Mouse (Mus musculus) forebrain, embryonic 11.5 days (tissue): Measurements from ENCODE around the gene Foxp1. TPM values are rescaled to one million over a fixed set of nuclear protein-coding genes. Genes with fewer than 3 reads are reported as not detected.
A peak's percentile ranks its signal among the peaks of the same experiment; 100 is the strongest.

Source experiments
- ATAC-seq: fragments of 200-750 bp; cut with Nextera tagmentation; replicated peaks from 2 replicates; pipeline ENCODE4 v1.8.0; 2017; ENCODE audit warnings: moderate TSS enrichment; ENCODE audit not compliant: low FRiP score
- DNase-seq: peaks from one replicate; pipeline ENCODE4 v3.0.0-alpha.2; 2017; ENCODE audit warnings: low spot score
- H3K27ac ChIP-seq: fragments of 300-500 bp; sonication (generic); 2 replicates; pipeline ENCODE4 v1.5.1; 2014; ENCODE audit warnings: low read depth, low read length
- H3K27me3 ChIP-seq: fragments of 300-500 bp; sonication (generic); 2 replicates; pipeline ENCODE4 v1.6.1; 2014; ENCODE audit warnings: mild to moderate bottlenecking, low read length, mixed read lengths; ENCODE audit not compliant: control insufficient read depth, insufficient read depth
- H3K36me3 ChIP-seq: fragments of 300-500 bp; sonication (generic); 2 replicates; pipeline ENCODE4 v1.6.1; 2014; ENCODE audit warnings: mild to moderate bottlenecking, low read length, moderate library complexity, mixed read lengths; ENCODE audit not compliant: control insufficient read depth, insufficient read depth
- H3K4me1 ChIP-seq: fragments of 300-500 bp; sonication (generic); replicated peaks from 2 replicates; pipeline ENCODE4 v1.6.1; 2014; ENCODE audit warnings: low read length, mixed read lengths; ENCODE audit not compliant: control insufficient read depth, insufficient read depth
- H3K4me2 ChIP-seq: fragments of 300-500 bp; sonication (generic); 2 replicates; pipeline ENCODE4 v1.6.1; 2014; ENCODE audit warnings: low read depth, mild to moderate bottlenecking, low read length, moderate library complexity, mixed read lengths; ENCODE audit not compliant: severe bottlenecking
- H3K4me3 ChIP-seq: fragments of 300-500 bp; sonication (generic); 2 replicates; pipeline ENCODE4 v1.5.1; 2014; ENCODE audit warnings: low read depth, low read length
- H3K9ac ChIP-seq: fragments of 300-500 bp; sonication (generic); 2 replicates; pipeline ENCODE4 v1.6.1; 2014; ENCODE audit warnings: low read length
- H3K9me3 ChIP-seq: fragments of 300-500 bp; sonication (generic); 2 replicates; pipeline ENCODE4 v1.6.1; 2016; ENCODE audit warnings: low read length, mixed read lengths; ENCODE audit not compliant: control insufficient read depth
- WGBS: fragments of 180-500 bp; shearing (Covaris S2); extraction: QIAGEN DNeasy Blood & Tissue Kit; methylation state at CpG from one replicate; pipeline ENCODE4 v1.1.7; 2014; 5-methylcytosine and 5-hydroxymethylcytosine counted together
- polyA plus RNA-seq: library from polyadenylated mRNA; unstranded; fragments of >200 nt; fragmentation: Nextera tagmentation; extraction: Ambion mirVana; gene quantifications from 2 replicates; pipeline ENCODE4 v1.2.1, GENCODE M21; 2014

Foxp1 gene
- polyA plus RNA-seq, 1 experiment from 2014 or later, result 91.5 TPM

DNA sequence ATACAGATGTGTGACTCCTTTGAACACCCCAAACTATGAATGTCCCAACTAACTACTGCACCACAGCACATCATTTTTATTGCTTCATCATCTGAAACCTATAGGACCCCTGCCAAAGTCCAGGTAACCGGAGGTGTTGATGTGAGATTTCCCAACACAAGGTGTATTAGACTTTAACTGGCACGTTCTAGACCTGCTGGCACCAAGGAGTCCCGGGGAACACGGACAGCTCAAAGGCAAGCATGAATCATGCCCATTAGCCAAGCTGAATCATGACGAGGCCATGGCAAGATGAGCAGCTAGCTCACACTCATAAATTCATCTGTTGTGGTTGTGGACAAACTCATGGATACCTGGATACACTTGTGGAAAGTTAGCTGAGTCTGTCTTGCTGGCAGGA is 568.1 kb downstream of the Foxp1 start:
- ATAC-seq (no peak), DNase-seq (peak; percentile 13)
- 95% methylated on average over 5 of the region's 5 CpGs for WGBS
- Histone ChIP-seq H3K27ac (no peak overlapping the region), H3K9ac (no peak overlapping the region), H3K4me2 (no peak overlapping the region), H3K27me3 (peaks cover 2% of the 10 kb centered on the region; the same call in 1 of the 2 replicates), H3K9me3 (no peaks in the 10 kb centered on the region), H3K4me3 (no peak overlapping the region), H3K36me3 (no peaks in the 10 kb centered on the region), H3K4me1 (peaks cover 10% of the 10 kb centered on the region)

DNA sequence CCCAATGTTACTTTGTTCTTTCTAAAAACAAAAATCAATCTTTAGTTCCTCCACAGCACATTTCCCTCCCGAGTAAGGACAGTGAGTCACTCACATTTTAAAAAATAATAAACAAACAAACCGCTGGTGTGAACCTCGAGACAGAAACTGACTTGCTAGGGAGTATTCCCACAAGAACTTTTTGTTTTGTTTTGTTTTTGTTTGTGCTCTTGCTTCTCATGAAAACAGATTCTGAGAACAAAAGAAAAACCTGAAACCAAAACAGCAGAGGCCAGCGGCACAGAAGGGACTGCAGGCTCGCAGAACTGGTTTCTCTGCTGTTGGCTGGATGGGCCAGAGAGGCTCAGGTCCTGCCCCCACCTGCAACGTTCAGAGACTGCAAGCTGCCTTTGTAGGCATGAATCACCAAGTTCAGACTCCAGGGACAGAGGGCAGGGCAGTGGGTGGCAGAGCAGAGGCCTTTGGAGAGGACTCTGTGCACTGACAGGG is 572.8 kb downstream of the Foxp1 start:
- no peaks in the 10 kb centered on the region for H3K9me3 ChIP-seq
- H3K4me1 ChIP-seq, result peaks cover 17% of the 10 kb centered on the region
- H3K9ac ChIP-seq, result no peak overlapping the region
- no peak for DNase-seq
- ATAC-seq, result no peak
- WGBS, result 23% methylated on average over 6 of the region's 6 CpGs
- no peak overlapping the region for H3K27ac ChIP-seq
- H3K27me3 ChIP-seq, result peaks cover 9% of the 10 kb centered on the region; the same call in 1 of the 2 replicates
- no peak overlapping the region for H3K4me2 ChIP-seq
- no peak overlapping the region for H3K4me3 ChIP-seq
- no peaks in the 10 kb centered on the region for H3K36me3 ChIP-seq

DNA sequence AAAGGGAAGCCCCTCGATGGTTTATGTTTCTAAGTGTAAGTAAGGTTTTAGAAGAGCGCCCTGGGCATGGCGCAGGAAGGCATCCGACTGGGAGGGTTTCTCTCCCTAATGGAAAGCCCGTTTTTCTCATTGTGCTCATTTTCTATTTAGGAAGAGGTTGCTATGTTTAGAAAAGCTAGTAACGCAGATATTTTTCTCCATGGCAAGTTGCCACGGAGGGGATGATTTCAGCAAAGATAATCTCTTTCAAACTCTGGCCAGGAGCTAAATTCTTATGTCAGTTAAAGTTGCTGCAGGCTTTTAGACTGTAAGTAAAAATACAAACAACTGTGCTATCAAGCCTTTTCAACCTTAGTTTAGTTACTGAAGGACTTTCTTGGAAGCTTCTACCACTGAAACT is 573.2 kb downstream of the Foxp1 start:
- WGBS, result 54% methylated on average over 7 of the region's 7 CpGs
- Histone ChIP-seq H3K27ac (no peak overlapping the region), H3K36me3 (no peaks in the 10 kb centered on the region)

DNA sequence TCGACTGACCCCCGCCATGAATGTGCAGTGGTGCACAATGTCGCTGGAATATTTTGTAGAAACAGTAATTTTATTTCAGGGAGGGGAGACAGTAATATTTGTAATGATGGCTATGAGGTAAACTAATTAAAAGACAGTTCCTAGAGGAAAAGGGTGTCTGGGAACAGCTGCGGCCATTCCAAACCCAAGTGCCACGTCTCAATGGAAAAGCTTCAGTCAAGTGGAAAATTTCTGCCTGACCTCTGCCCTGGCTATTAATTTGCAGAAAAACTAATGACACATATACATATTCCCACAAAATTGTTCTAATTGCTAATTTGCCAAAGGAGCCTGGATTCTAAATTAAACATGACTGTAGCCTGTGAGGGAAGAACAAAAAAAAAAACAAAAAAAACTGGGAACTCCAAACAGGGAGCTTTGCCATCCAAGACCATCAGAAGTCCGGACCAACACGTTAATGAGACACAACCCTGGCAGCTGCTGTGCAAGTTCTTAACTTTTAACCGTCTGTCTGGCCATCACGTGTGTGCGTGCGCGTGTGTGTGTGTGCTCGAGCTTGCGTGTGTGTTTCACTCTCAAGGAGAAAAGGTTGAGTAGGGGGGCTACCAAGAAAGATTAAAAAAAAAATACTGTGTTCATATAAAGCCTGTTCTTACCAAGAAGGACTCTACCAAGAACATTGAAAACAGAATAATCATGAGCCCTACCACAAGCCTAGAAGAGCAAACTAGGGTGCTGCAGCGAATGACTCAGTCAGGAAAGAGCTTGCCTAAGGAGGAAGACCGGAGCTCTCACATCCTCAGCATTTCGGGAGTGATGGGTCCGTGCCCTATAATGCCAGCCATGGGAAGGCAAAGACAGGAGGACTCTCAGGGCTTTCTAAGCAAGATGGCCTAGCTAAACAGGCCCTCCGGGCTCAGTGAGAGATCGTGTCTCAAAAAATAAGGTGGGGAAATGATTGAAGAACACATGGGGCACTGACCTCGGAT is 574.1 kb downstream of the Foxp1 start:
- H3K4me1 ChIP-seq, result peaks cover 17% of the 10 kb centered on the region
- peak; percentile 59 for DNase-seq

More for the DNA sequence above, 573.2 kb downstream of the Foxp1 start:
- Histone ChIP-seq H3K4me1 (peaks cover 17% of the 10 kb centered on the region), H3K9me3 (no peaks in the 10 kb centered on the region), H3K4me2 (no peak overlapping the region), H3K9ac (no peak overlapping the region), H3K4me3 (no peak overlapping the region), H3K27me3 (peaks cover 9% of the 10 kb centered on the region; the same call in 1 of the 2 replicates)
- no peak for ATAC-seq
- DNase-seq, result no peak

DNA sequence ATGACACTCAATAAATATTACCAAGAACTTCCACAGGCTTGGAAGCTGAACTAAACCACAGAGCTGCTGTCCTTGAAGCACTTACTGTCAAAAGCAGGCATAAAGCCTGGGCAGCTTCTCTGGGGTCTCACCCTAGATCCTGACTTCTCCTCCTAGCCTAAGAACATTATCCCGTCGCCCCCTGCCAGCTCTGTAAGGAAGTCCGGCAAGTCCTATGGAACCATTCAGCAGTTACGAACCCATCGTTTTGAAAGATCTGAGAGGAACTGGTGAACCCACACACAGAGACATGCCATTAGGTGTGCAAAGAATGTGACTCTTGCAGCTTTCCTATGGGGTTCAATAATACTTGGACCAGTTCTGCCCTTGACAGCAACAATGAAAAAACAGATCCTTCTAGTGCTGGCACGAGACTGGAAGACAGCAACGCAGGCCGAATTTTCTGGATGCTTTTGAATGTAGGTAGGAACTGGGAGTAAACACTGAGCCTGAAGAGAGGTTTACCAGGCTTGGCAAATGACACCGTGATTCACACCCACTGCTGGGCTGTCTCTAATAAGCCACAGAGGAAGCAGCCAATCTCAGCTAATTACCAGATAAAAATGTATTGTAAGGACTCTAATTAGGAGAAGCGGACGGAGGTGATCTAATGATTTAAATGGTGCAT is 574.9 kb downstream of the Foxp1 start:
- no peak overlapping the region for H3K4me3 ChIP-seq
- WGBS, result 28% methylated on average over 11 of the region's 11 CpGs
- DNase-seq, result peak; percentile 61
- no peaks in the 10 kb centered on the region for H3K9me3 ChIP-seq
- no peaks in the 10 kb centered on the region for H3K36me3 ChIP-seq
- H3K4me1 ChIP-seq, result peaks cover 16% of the 10 kb centered on the region
- ATAC-seq, result peak; percentile 79
- H3K9ac ChIP-seq, result no peak overlapping the region
- no peak overlapping the region for H3K4me2 ChIP-seq
- H3K27ac ChIP-seq, result no peak overlapping the region
- H3K27me3 ChIP-seq, result peaks cover 9% of the 10 kb centered on the region; the same call in 1 of the 2 replicates

More for the DNA sequence above, 574.1 kb downstream of the Foxp1 start:
- H3K4me2 ChIP-seq, result no peak overlapping the region
- no peak overlapping the region for H3K4me3 ChIP-seq
- no peaks in the 10 kb centered on the region for H3K36me3 ChIP-seq
- H3K9ac ChIP-seq, result no peak overlapping the region
- WGBS, result 49% methylated on average over 21 of the region's 21 CpGs
- no peak overlapping the region; the same call in 1 of the 2 replicates for H3K27ac ChIP-seq
- peaks cover 9% of the 10 kb centered on the region; the same call in 1 of the 2 replicates for H3K27me3 ChIP-seq
- H3K9me3 ChIP-seq, result no peaks in the 10 kb centered on the region
- ATAC-seq, result peak; percentile 22; the same call in 1 of the 2 replicates

DNA sequence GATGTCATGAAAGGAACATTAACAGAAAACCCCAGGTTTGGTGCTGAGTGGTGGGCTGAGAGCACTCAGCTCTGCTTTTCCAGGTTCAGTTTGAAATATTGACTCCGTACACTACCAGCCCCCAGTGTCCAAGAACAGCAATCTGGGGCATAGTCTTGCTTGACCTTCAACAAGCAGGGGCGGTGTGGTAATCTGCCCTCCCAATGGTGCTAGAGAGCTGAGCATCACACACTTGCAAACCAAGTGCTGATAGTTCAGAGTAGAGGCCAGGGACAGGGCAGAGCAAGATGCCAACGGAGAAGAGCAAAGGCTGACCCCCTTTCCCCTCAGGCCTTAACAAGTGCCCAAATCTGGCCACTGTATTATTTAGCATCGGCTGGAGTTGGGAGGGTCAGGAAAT is 575.8 kb downstream of the Foxp1 start:
- Histone ChIP-seq H3K27me3 (peaks cover 9% of the 10 kb centered on the region; the same call in 1 of the 2 replicates), H3K4me1 (peaks cover 16% of the 10 kb centered on the region), H3K36me3 (peaks cover 3% of the 10 kb centered on the region; the same call in 1 of the 2 replicates), H3K9ac (no peak overlapping the region), H3K4me3 (no peak overlapping the region), H3K9me3 (no peaks in the 10 kb centered on the region), H3K27ac (no peak overlapping the region), H3K4me2 (no peak overlapping the region)
- ATAC-seq (no peak), DNase-seq (no peak)
- WGBS, result 88% methylated on average over 4 of the region's 4 CpGs

DNA sequence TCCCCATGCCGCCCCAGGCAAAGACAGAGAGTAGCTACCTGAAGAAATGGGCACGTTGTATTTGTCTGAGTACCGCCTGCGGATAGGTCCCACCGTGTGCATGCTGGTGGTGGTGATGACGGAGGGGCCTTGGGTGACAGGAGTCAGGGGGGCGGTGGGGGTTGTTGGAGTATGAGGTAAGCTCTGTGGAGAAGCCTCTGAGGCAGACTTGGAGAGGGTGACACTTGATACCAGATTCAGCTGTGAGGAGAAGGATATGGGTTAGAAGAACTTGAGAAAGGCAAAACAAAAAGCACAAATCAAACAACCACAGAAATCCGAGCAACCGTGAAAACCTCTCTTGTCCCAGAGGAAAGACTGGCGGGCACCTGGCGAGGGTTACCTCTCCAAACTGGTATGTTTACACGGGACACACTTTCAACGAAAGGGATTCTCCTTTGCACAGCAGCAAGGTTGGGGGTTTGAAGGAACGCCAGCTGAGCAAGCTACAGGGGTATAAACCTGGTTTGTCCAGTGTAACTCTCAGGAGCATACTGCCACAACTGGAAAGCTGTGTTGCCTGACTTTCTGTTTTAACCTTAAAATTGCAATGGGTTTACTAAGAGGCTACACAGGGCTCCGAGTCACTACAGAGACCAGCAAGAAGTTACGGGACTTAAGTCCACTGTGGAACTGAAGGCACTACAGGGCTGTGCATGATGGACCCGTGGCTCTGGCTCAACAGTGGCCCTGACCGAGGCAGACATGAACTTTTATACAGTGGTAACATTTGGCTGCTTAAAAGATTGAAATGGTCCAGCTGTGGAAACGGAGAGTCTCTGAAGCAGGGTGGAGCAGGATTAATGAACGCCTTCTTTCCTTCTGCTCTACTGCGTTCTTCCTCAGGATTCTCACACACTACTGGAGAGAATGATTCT is 576.8 kb downstream of the Foxp1 start:
- Histone ChIP-seq H3K4me2 (no peak overlapping the region), H3K36me3 (peaks cover 3% of the 10 kb centered on the region; the same call in 1 of the 2 replicates), H3K27me3 (peaks cover 7% of the 10 kb centered on the region; the same call in 1 of the 2 replicates), H3K27ac (no peak overlapping the region), H3K9ac (no peak overlapping the region), H3K4me1 (peaks cover 16% of the 10 kb centered on the region), H3K4me3 (no peak overlapping the region), H3K9me3 (no peaks in the 10 kb centered on the region)
- DNase-seq, result no peak
- WGBS, result 88% methylated on average over 21 of the region's 21 CpGs
- no peak for ATAC-seq
